Comparison of ENCODE assay signal across 18 mouse cellular contexts in genomic region chr10:84444396-84444795, GRCm38 (mm10). TPM values are rescaled to one million over a fixed set of nuclear protein-coding genes. Genes with fewer than 3 reads are reported as not detected.
DNase-seq lines count a peak whose midpoint lies in the region; ATAC-seq and TF ChIP-seq lines count a peak whose summit lies in the region.
"Had no signal": no experiment of that assay in that cellular context is flagged by ENCODE, and none has a peak within 500 bp of the region (broad histone marks: within the 10 kb centered on the region; RNA-seq: fewer than 3 reads in every experiment).

No protein-coding gene starts in this region.

- TF ChIP-seq CTCF in intestine, postnatal 0 days (IDR thresholded peaks at IDR 0.05; ENCODE audit: low read depth): 0 out of 2 replicates have a peak, but pooled peaks have one; percentile 12

- H3K4me1 ChIP-seq in intestine, postnatal 0 days (replicated peaks; ENCODE audit: control insufficient read depth, insufficient read depth, low read length): no peaks in the 10 kb centered on the region
- H3K4me1 ChIP-seq in intestine, embryonic 15.5 days (replicated peaks): peaks cover 11% of the 10 kb centered on the region; the same call in 1 of the 2 replicates

- peaks cover 8% of the 10 kb centered on the region for H3K27me3 ChIP-seq in intestine, postnatal 0 days (replicated peaks; ENCODE audit: control insufficient read depth, insufficient read depth, low read length)
- H3K27me3 ChIP-seq in intestine, embryonic 15.5 days (replicated peaks): no peaks in the 10 kb centered on the region
- H3K27me3 ChIP-seq: embryonic facial prominence, embryonic 12.5 days; hindbrain, embryonic 15.5 days; midbrain, embryonic 13.5 days had no signal

- no peak for ATAC-seq in intestine, postnatal 0 days
- no peak for ATAC-seq in intestine, embryonic 15.5 days
- ATAC-seq in erythroblast, adult 5-6 weeks (replicated peaks; ENCODE audit: low FRiP score, poor library complexity, severe bottlenecking): no peak
- ATAC-seq: midbrain, embryonic 13.5 days had no signal

- no peak overlapping the region for H3K4me2 ChIP-seq in intestine, postnatal 0 days (replicated peaks; ENCODE audit: low read depth)
- no peak overlapping the region for H3K4me2 ChIP-seq in intestine, embryonic 15.5 days (replicated peaks)
- H3K4me2 ChIP-seq: embryonic facial prominence, embryonic 12.5 days; hindbrain, embryonic 15.5 days; liver, embryonic 15.5 days; midbrain, embryonic 13.5 days had no signal

- H3K9me3 ChIP-seq in intestine, postnatal 0 days (ENCODE audit: control insufficient read depth): no peaks in the 10 kb centered on the region
- no peaks in the 10 kb centered on the region for H3K9me3 ChIP-seq in intestine, embryonic 15.5 days
- H3K9me3 ChIP-seq: embryonic facial prominence, embryonic 12.5 days; hindbrain, embryonic 15.5 days; liver, embryonic 15.5 days; midbrain, embryonic 13.5 days had no signal

- no peak overlapping the region for H3K4me3 ChIP-seq in intestine, postnatal 0 days (ENCODE audit: low read depth, low read length)
- no peak overlapping the region for H3K4me3 ChIP-seq in intestine, embryonic 15.5 days (replicated peaks)
- H3K4me3 ChIP-seq: embryonic facial prominence, embryonic 12.5 days; hindbrain, embryonic 15.5 days; liver, embryonic 15.5 days; midbrain, embryonic 13.5 days had no signal

- H3K9ac ChIP-seq in intestine, postnatal 0 days (ENCODE audit: low read depth, low read length): no peak overlapping the region
- H3K9ac ChIP-seq in intestine, embryonic 15.5 days: no peak overlapping the region
- H3K9ac ChIP-seq: embryonic facial prominence, embryonic 12.5 days; hindbrain, embryonic 15.5 days; liver, embryonic 15.5 days; midbrain, embryonic 13.5 days had no signal

- DNase-seq in cerebellum, adult 9-10 months: peak; percentile 43
- DNase-seq in cerebellum, adult 11 months: no peak
- DNase-seq in 3134 (ENCODE audit: extremely low read depth, insufficient read length, low spot score): peak; percentile 55
- DNase-seq in NIH3T3 (ENCODE audit: low read depth): peak; percentile 40
- no peak for DNase-seq in B cell, adult 2 months
- DNase-seq: cerebellum, postnatal 14 days; kidney, adult 2 months; kidney, postnatal 36 days; layer of hippocampus, postnatal 36 days; lung, postnatal 4 days; right cerebral cortex, postnatal 4 days had no signal

- H3K36me3 ChIP-seq in intestine, postnatal 0 days (ENCODE audit: control insufficient read depth, insufficient read depth): no peaks in the 10 kb centered on the region
- no peaks in the 10 kb centered on the region for H3K36me3 ChIP-seq in intestine, embryonic 15.5 days
- H3K36me3 ChIP-seq: embryonic facial prominence, embryonic 12.5 days; hindbrain, embryonic 15.5 days; liver, embryonic 15.5 days; midbrain, embryonic 13.5 days had no signal

- H3K27ac ChIP-seq in intestine, postnatal 0 days (ENCODE audit: low read depth, low read length): no peak overlapping the region
- no peak overlapping the region for H3K27ac ChIP-seq in intestine, embryonic 15.5 days
- H3K27ac ChIP-seq: embryonic facial prominence, embryonic 12.5 days; hindbrain, embryonic 15.5 days; liver, embryonic 15.5 days; midbrain, embryonic 13.5 days had no signal

- 81% methylated on average over 9 of the region's 9 CpGs for WGBS in intestine, postnatal 0 days
- 79% methylated on average over 9 of the region's 9 CpGs for WGBS in intestine, embryonic 15.5 days

RNA-seq across cellular contexts. Expression of gene Nuak1, which starts 4.0 kb away (rescaled TPM):
- polyA plus RNA-seq in intestine, postnatal 0 days (2015; fragmentation: Nextera tagmentation; extraction: Ambion mirVana): 0.37 and 0.55 TPM in 2 replicates
- 0.92 and 0.97 TPM in 2 replicates for polyA plus RNA-seq in intestine, embryonic 15.5 days (2015; fragmentation: Nextera tagmentation; extraction: Ambion mirVana)
- not detected in 2 replicates for total RNA-seq in erythroblast, adult 5-6 weeks (2015; ENCODE audit: low replicate concordance)
- 0.85 TPM in 1 of 2 replicates, not detected in the other for total RNA-seq in erythroblast, adult 5-6 weeks (2017; ENCODE audit: low replicate concordance)

Comparison
In these comparisons a context has a peak if more than half of its experiments do, and no peak if none do; other contexts are left out.
1. DNase-seq: peak in cerebellum, adult 9-10 months (single experiment), 3134 (single experiment) and NIH3T3 (single experiment); none in cerebellum, adult 11 months (single experiment) and B cell, adult 2 months (0 of 2).